Mouse (Mus musculus) limb, embryonic 14.5 days (tissue): ENCODE results near the gene Nup155. TPM values are rescaled to one million over a fixed set of nuclear protein-coding genes. Genes with fewer than 3 reads are reported as not detected.

Experiments used
- ATAC-seq: fragments of 200-750 bp; cut with Nextera tagmentation; 2 replicates; pipeline ENCODE4 v1.8.0; 2017; ENCODE audit warnings: low read depth, moderate number of reproducible peaks, moderate TSS enrichment; ENCODE audit not compliant: low FRiP score
- DNase-seq: peaks from one replicate; pipeline ENCODE4 v3.0.0-alpha.2; 2015; ENCODE audit warnings: low spot score
- H3K27ac ChIP-seq: fragments of 300-500 bp; sonication (generic); replicated peaks from 2 replicates; pipeline ENCODE4 v1.5.1; 2014; ENCODE audit warnings: low read depth, mild to moderate bottlenecking, low read length, moderate library complexity, mixed read lengths
- H3K27me3 ChIP-seq: fragments of 300-500 bp; sonication (generic); 2 replicates; pipeline ENCODE4 v1.6.1; 2014; ENCODE audit warnings: low read length, mixed read lengths; ENCODE audit not compliant: control insufficient read depth, insufficient read depth
- H3K36me3 ChIP-seq: fragments of 300-500 bp; sonication (generic); 2 replicates; pipeline ENCODE4 v1.6.1; 2014; ENCODE audit warnings: mild to moderate bottlenecking, low read length, moderate library complexity, mixed read lengths; ENCODE audit not compliant: control insufficient read depth, insufficient read depth
- H3K4me1 ChIP-seq: fragments of 300-500 bp; sonication (generic); 2 replicates; pipeline ENCODE4 v1.6.1; 2014; ENCODE audit warnings: antibody characterized with exemption, low read length, mixed read lengths; ENCODE audit not compliant: control insufficient read depth, insufficient read depth
- H3K4me2 ChIP-seq: fragments of 300-500 bp; sonication (generic); replicated peaks from 2 replicates; pipeline ENCODE4 v1.6.1; 2014; ENCODE audit warnings: low read depth, mild to moderate bottlenecking, low read length, moderate library complexity; ENCODE audit not compliant: severe bottlenecking
- H3K4me3 ChIP-seq: fragments of 300-500 bp; sonication (generic); replicated peaks from 2 replicates; pipeline ENCODE4 v1.5.1; 2014; ENCODE audit warnings: low read length
- H3K9ac ChIP-seq: fragments of 300-500 bp; sonication (generic); 2 replicates; pipeline ENCODE4 v1.6.1; 2014; ENCODE audit warnings: mild to moderate bottlenecking, low read depth, low read length, moderate library complexity; ENCODE audit not compliant: severe bottlenecking
- H3K9me3 ChIP-seq: fragments of 300-500 bp; sonication (generic); 2 replicates; pipeline ENCODE4 v1.6.1; 2016; ENCODE audit warnings: low read length; ENCODE audit not compliant: control insufficient read depth
- POLR2A ChIP-seq: fragments of 200-500 bp; IDR thresholded peaks from 2 replicates; pipeline ENCODE4 v1.8.0; 2012; ENCODE audit warnings: inconsistent platforms, mild to moderate bottlenecking, moderate library complexity, borderline replicate concordance; ENCODE audit not compliant: insufficient read depth, insufficient read length; ENCODE audit errors: extremely low read depth
- WGBS: fragments of 180-500 bp; shearing (Covaris S2); extraction: QIAGEN DNeasy Blood & Tissue Kit; methylation state at CpG from one replicate; pipeline ENCODE4 v1.1.7; 2014; 5-methylcytosine and 5-hydroxymethylcytosine counted together
- polyA plus RNA-seq, 2 experiments: library from polyadenylated mRNA; depleted of rRNA in 1 of 2; stranded (reverse) in 1 of 2; unstranded in 1 of 2; fragments of >200 nt; fragmentation: Nextera tagmentation in 1 of 2; extraction: Ambion mirVana in 1 of 2; gene quantifications; 2 replicates each; pipeline versions ENCODE4 v1.2.1 to v1.2.3; 2012 to 2014

Gene Nup155
- polyA plus RNA-seq, 2 experiments = 16.7 to 26.6 TPM

- Histone ChIP-seq H3K36me3 (peaks cover 44% of the 10 kb centered on the region), H3K4me3 (no peak overlapping the region), H3K9me3 (no peaks in the 10 kb centered on the region), H3K4me2 (no peak overlapping the region), H3K27ac (no peak overlapping the region), H3K9ac (no peak overlapping the region), H3K27me3 (no peaks in the 10 kb centered on the region), H3K4me1 (no peaks in the 10 kb centered on the region)
- WGBS = 89% methylated on average over 1 of the region's 1 CpGs
- ATAC-seq (no peak), DNase-seq (no peak)
- TF ChIP-seq POLR2A = no peak
Measured at GRCm38 (mm10) chr15:8161841-8162240, 52.8 kb downstream of the Nup155 start.

- peak within 1 kb of the TSS; percentile 96 for H3K9ac ChIP-seq
- DNase-seq (peak; percentile 93), ATAC-seq (peak; percentile 97)
- peaks cover 14% of the 10 kb centered on the region for H3K36me3 ChIP-seq
- H3K27ac ChIP-seq = peak within 1 kb of the TSS; percentile 71
- no peaks in the 10 kb centered on the region for H3K27me3 ChIP-seq
- H3K4me1 ChIP-seq = peaks cover 4% of the 10 kb centered on the region; the same call in 1 of the 2 replicates
- under 1% methylated on average over 36 of the region's 47 CpGs for WGBS
- peak; percentile 68; the same call in 1 of the 2 replicates for TF ChIP-seq POLR2A
- H3K4me2 ChIP-seq = peak within 1 kb of the TSS; percentile 55
- H3K9me3 ChIP-seq = no peaks in the 10 kb centered on the region
- peak within 1 kb of the TSS; percentile 93 for H3K4me3 ChIP-seq
Measured at GRCm38 (mm10) chr15:8168591-8169265, 59.7 kb downstream of the Nup155 start, which contains the start of gene Cplane1. Gene Cplane1, plus strand, starts transcription at chr15:8169106.

- under 1% methylated on average over 25 of the region's 25 CpGs for WGBS
- H3K27me3 ChIP-seq = no peaks in the 10 kb centered on the region
- peaks cover 18% of the 10 kb centered on the region for H3K36me3 ChIP-seq
- H3K4me1 ChIP-seq = peaks cover 4% of the 10 kb centered on the region; the same call in 1 of the 2 replicates
- DNase-seq (peak; percentile 20), ATAC-seq (peak; percentile 64)
- TF ChIP-seq POLR2A = no peak
- H3K4me3 ChIP-seq = peak overlapping the region; percentile 93
- peak overlapping the region; percentile 55 for H3K4me2 ChIP-seq
- peak overlapping the region; percentile 96 for H3K9ac ChIP-seq
- H3K27ac ChIP-seq = peak overlapping the region; percentile 71
- H3K9me3 ChIP-seq = no peaks in the 10 kb centered on the region
Measured at GRCm38 (mm10) chr15:8169266-8169746, 60.2 kb downstream of the Nup155 start.

GRCm38 (mm10) chr15:8189563-8189962, 80.5 kb downstream of the Nup155 start:
- H3K4me2 ChIP-seq = no peak overlapping the region
- no peak overlapping the region for H3K9ac ChIP-seq
- no peaks in the 10 kb centered on the region for H3K9me3 ChIP-seq
- H3K27me3 ChIP-seq = no peaks in the 10 kb centered on the region
- H3K36me3 ChIP-seq = peaks cover 73% of the 10 kb centered on the region
- H3K27ac ChIP-seq = no peak overlapping the region
- no peak for ATAC-seq
- no peak overlapping the region for H3K4me3 ChIP-seq
- H3K4me1 ChIP-seq = no peaks in the 10 kb centered on the region
- 95% methylated on average over 3 of the region's 3 CpGs for WGBS
- no peak for TF ChIP-seq POLR2A
- no peak for DNase-seq

- WGBS = 90% methylated on average over 3 of the region's 3 CpGs
- no peak overlapping the region for H3K4me2 ChIP-seq
- no peak overlapping the region for H3K4me3 ChIP-seq
- ATAC-seq (no peak), DNase-seq (no peak)
- peaks cover 81% of the 10 kb centered on the region for H3K36me3 ChIP-seq
- H3K4me1 ChIP-seq = no peaks in the 10 kb centered on the region
- H3K27me3 ChIP-seq = no peaks in the 10 kb centered on the region
- no peak overlapping the region for H3K9ac ChIP-seq
- no peak overlapping the region for H3K27ac ChIP-seq
- H3K9me3 ChIP-seq = no peaks in the 10 kb centered on the region
- TF ChIP-seq POLR2A = no peak
Measured at GRCm38 (mm10) chr15:8190435-8190834, 81.4 kb downstream of the Nup155 start.
